Mouse (Mus musculus) forebrain, embryonic 16.5 days (tissue): ENCODE measurements around the gene Slc25a27. TPM values are rescaled to one million over a fixed set of nuclear protein-coding genes. Genes with fewer than 3 reads are reported as not detected.
A peak's percentile ranks its signal among the peaks of the same experiment; 100 is the strongest.

Experiments used
- ATAC-seq: fragments of 200-750 bp; cut with Nextera tagmentation; 2 replicates; pipeline ENCODE4 v1.8.0; 2017; ENCODE audit warnings: mild to moderate bottlenecking, moderate library complexity
- H3K27ac ChIP-seq: fragments of 300-500 bp; sonication (generic); 2 replicates; pipeline ENCODE4 v1.5.1; 2014; ENCODE audit warnings: low read length, control low read depth
- H3K27me3 ChIP-seq: fragments of 300-500 bp; sonication (generic); replicated peaks from 2 replicates; pipeline ENCODE4 v1.6.1; 2014; ENCODE audit warnings: low read length; ENCODE audit not compliant: control insufficient read depth, insufficient read depth
- H3K36me3 ChIP-seq: fragments of 300-500 bp; sonication (generic); 2 replicates; pipeline ENCODE4 v1.6.1; 2014; ENCODE audit not compliant: control insufficient read depth, insufficient read depth
- H3K4me1 ChIP-seq: fragments of 300-500 bp; sonication (generic); replicated peaks from 2 replicates; pipeline ENCODE4 v1.6.1; 2014; ENCODE audit warnings: low read length; ENCODE audit not compliant: control insufficient read depth, insufficient read depth
- H3K4me2 ChIP-seq: fragments of 300-500 bp; sonication (generic); 2 replicates; pipeline ENCODE4 v1.6.1; 2014; ENCODE audit warnings: mild to moderate bottlenecking, low read length, control low read depth
- H3K4me3 ChIP-seq: fragments of 300-500 bp; sonication (generic); replicated peaks from 2 replicates; pipeline ENCODE4 v1.5.1; 2014; ENCODE audit warnings: mild to moderate bottlenecking, low read length, control low read depth
- H3K9ac ChIP-seq: fragments of 300-500 bp; sonication (generic); replicated peaks from 2 replicates; pipeline ENCODE4 v1.6.1; 2014; ENCODE audit warnings: low read depth, low read length, control low read depth
- H3K9me3 ChIP-seq: fragments of 300-500 bp; sonication (generic); 2 replicates; pipeline ENCODE4 v1.6.1; 2016; ENCODE audit warnings: low read length; ENCODE audit not compliant: control insufficient read depth
- WGBS: fragments of 180-500 bp; shearing (Covaris S2); extraction: QIAGEN DNeasy Blood & Tissue Kit; methylation state at CpG from one replicate; pipeline ENCODE4 v1.1.7; 2014; 5-methylcytosine and 5-hydroxymethylcytosine counted together
- polyA plus RNA-seq: library from polyadenylated mRNA; unstranded; fragments of >200 nt; fragmentation: Nextera tagmentation; extraction: Ambion mirVana; gene quantifications from 2 replicates; pipeline ENCODE4 v1.2.1, GENCODE M21; 2015

The Slc25a27 gene
- polyA plus RNA-seq, 1 experiment from 2014 or later, result 135 TPM

DNA sequence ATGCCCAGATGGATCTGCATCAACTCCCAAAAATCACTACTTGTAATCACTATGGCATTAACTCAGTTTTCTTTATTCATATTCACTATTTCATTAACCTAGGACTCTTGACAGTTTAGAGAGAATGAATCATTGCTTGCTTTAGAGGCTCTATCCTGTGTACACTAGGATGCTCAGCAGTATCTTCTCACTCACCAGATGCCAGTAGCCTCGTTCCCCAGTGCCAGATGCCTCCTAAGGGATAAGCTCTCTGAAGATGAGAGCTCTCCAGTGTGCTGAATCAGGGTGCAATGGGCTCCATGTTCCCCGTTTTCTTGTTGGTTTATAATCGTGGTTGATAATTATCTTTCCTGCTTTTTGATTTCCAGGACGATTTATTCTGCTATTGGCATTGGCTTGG is 68.3 kb downstream of the Slc25a27 start:
- Histone ChIP-seq H3K9me3 (no peaks in the 10 kb centered on the region), H3K4me3 (no peak overlapping the region), H3K27me3 (no peaks in the 10 kb centered on the region), H3K4me1 (no peaks in the 10 kb centered on the region), H3K9ac (no peak overlapping the region), H3K27ac (no peak overlapping the region), H3K4me2 (no peak overlapping the region), H3K36me3 (no peaks in the 10 kb centered on the region)
- ATAC-seq, result no peak
- 73% methylated on average over 4 of the region's 4 CpGs for WGBS

DNA sequence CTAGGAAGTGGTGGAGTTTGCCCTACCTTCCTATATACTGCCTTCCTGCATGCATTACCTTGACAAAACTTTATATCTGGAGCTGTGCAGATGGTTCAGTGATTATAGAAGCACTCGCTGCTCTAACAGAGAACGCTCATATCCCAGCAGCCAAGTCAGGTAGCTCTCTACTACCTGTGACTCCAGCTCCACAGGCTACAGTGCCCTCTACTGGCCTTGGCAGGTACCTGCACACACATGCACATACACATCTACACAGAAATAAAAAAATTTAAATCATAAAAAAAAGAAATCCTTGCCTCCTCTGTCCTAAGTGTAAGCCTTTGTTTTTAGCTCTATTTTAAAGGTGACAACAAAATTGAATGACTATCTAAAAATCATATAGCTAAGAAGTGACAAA is 69.3 kb downstream of the Slc25a27 start:
- Histone ChIP-seq H3K9me3 (no peaks in the 10 kb centered on the region), H3K4me2 (no peak overlapping the region), H3K36me3 (no peaks in the 10 kb centered on the region), H3K27ac (no peak overlapping the region), H3K4me1 (no peaks in the 10 kb centered on the region), H3K27me3 (no peaks in the 10 kb centered on the region), H3K9ac (no peak overlapping the region), H3K4me3 (no peak overlapping the region)
- 98% methylated on average over 2 of the region's 2 CpGs for WGBS
- no peak for ATAC-seq

DNA sequence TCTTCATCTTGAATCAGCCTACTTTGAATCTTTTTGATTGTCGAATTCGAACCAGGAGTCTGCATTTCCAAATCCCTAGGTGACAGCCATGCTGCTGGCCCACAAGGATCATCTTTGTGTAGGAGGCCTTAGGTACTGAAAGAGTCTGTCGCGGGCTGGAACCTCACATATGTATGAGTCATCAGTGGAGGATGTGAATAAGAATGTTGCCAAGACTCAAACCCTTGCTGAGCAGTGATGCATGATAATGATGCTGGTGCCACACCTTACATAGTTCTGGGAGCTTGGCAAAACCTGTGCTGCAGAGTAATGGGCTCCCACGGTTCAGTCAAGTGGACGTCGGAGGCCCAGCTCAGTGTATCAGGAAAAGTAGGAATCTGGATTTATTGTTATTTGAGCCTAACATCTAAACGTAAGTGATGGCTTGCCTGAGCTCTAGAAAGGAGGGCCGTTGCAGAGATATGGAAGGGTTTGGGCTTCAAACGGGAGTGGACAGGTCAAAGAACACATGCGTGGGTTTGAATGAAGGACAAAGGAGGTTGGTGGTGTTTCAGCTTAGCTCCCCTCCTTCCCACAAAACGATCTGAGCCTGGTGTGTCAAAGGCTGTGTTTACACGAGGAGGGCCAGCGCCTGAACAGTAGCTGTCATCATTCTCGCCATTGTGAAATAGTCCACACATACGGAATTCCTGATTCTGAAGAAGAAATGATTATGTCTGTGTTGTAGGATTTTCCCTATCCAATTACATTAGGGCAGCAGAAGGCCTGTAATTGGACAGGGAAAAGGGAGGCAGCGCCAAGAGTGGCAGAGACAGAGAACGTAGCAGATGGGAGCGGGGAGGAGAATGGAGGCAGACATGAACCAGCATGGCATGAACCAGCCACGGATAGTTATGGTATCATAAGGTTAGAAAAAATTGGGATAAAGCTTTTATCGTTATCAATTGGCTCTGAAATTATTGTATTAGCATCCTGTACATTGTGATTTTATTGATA is 74.4 kb downstream of the Slc25a27 start:
- no peak overlapping the region for H3K27ac ChIP-seq
- no peak overlapping the region for H3K4me2 ChIP-seq
- no peaks in the 10 kb centered on the region for H3K27me3 ChIP-seq
- H3K9me3 ChIP-seq, result no peaks in the 10 kb centered on the region
- peak; percentile 77 for ATAC-seq
- no peaks in the 10 kb centered on the region for H3K4me1 ChIP-seq
- no peaks in the 10 kb centered on the region for H3K36me3 ChIP-seq
- 76% methylated on average over 21 of the region's 21 CpGs for WGBS
- no peak overlapping the region for H3K4me3 ChIP-seq
- H3K9ac ChIP-seq, result no peak overlapping the region

Other genes with a start within 250 kb of the Slc25a27 start
- 0.11 TPM in 1 of 2 replicates, not detected in the other for gene Mep1a, start 164.4 kb downstream of the Slc25a27 start, polyA plus RNA-seq
- 0.48 and 0.68 TPM in 2 replicates for gene Ankrd66, start 123.6 kb downstream of the Slc25a27 start, polyA plus RNA-seq
- gene Pla2g7, start 99.1 kb downstream of the Slc25a27 start, polyA plus RNA-seq, result 8.9 and 11.6 TPM in 2 replicates
- gene Tdrd6, start 36.9 kb downstream of the Slc25a27 start, polyA plus RNA-seq, result 0.27 and 0.66 TPM in 2 replicates
- 19.1 and 27.1 TPM in 2 replicates for gene Cyp39a1, start 211 bp upstream of the Slc25a27 start, polyA plus RNA-seq
- 25.1 and 47.1 TPM in 2 replicates for gene Rcan2, start 134.1 kb upstream of the Slc25a27 start, polyA plus RNA-seq